Mouse (Mus musculus): ENCODE measurements around the gene Pnmal1. TPM values are rescaled to one million over a fixed set of nuclear protein-coding genes. Genes with fewer than 3 reads are reported as not detected.
A peak's percentile ranks its signal among the peaks of the same experiment; 100 is the strongest.

The Pnmal1 gene
- total RNA-seq, 2 experiments from 2014 or later = 118 to 134 TPM

GRCm38 (mm10) chr7:16993651-16994399 is 34.3 kb downstream of the Pnmal1 start:
- DNase-seq (ENCODE audit: low spot score in 2 of 2) = no peak

- no peak for DNase-seq (ENCODE audit: low spot score in 2 of 2)
These were observed 34.9 kb downstream of the Pnmal1 start for GRCm38 (mm10) chr7:16994400-16994799.

- DNase-seq (ENCODE audit: low spot score in 2 of 2) = no peak
These were observed 35.9 kb downstream of the Pnmal1 start for GRCm38 (mm10) chr7:16995345-16995744.

GRCm38 (mm10) chr7:16999233-16999632 is 39.8 kb downstream of the Pnmal1 start:
- DNase-seq (ENCODE audit: low spot score in 2 of 2) = no peak

GRCm38 (mm10) chr7:16999650-17000049 is 40.2 kb downstream of the Pnmal1 start:
- peak; percentile 77 to 93 for DNase-seq (ENCODE audit: low spot score in 2 of 2)

- DNase-seq (ENCODE audit: low spot score in 2 of 2) = peak; percentile 68 to 92
These were observed 43.1 kb downstream of the Pnmal1 start for GRCm38 (mm10) chr7:17002375-17003195.

GRCm38 (mm10) chr7:17003230-17003960 is 43.9 kb downstream of the Pnmal1 start:
- no peak for DNase-seq (ENCODE audit: low spot score in 2 of 2)

- DNase-seq (ENCODE audit: low spot score in 2 of 2) = no peak
These were observed 45.2 kb downstream of the Pnmal1 start for GRCm38 (mm10) chr7:17004716-17005115.

GRCm38 (mm10) chr7:17007300-17007699 is 47.8 kb downstream of the Pnmal1 start:
- DNase-seq (ENCODE audit: low spot score in 2 of 2) = no peak

GRCm38 (mm10) chr7:17009326-17010009 is 50.0 kb downstream of the Pnmal1 start:
- DNase-seq (ENCODE audit: low spot score in 2 of 2) = no peak

- no peak for DNase-seq (ENCODE audit: low spot score in 2 of 2)
These were observed 50.5 kb downstream of the Pnmal1 start for GRCm38 (mm10) chr7:17010010-17010347.

- DNase-seq (ENCODE audit: low spot score in 2 of 2) = no peak
These were observed 52.6 kb downstream of the Pnmal1 start for GRCm38 (mm10) chr7:17011909-17012590.

Other genes starting within 250 kb of the Pnmal1 start
- not detected for gene Ceacam9, start 237.8 kb upstream of the Pnmal1 start, total RNA-seq (2021)
- 100 to 1,000 TPM; 257 to 266 TPM for gene Ap2s1, start 221.3 kb upstream of the Pnmal1 start, total RNA-seq (2021)
- gene Slc1a5, start 178.3 kb upstream of the Pnmal1 start, total RNA-seq (2021) = 1 to 10 TPM; 2.0 to 2.9 TPM
- 100 to 1,000 TPM; 260 to 290 TPM for gene Strn4, start 143.8 kb upstream of the Pnmal1 start, total RNA-seq (2021)
- 10 to 100 TPM; 46.7 to 46.9 TPM for gene Fkrp, start 142.9 kb upstream of the Pnmal1 start, total RNA-seq (2021)
- gene Prkd2, start 116.8 kb upstream of the Pnmal1 start, total RNA-seq (2021) = 1 to 10 TPM; 4.7 to 6.1 TPM
- 100 to 1,000 TPM; 173 to 175 TPM for gene Dact3, start 84.4 kb upstream of the Pnmal1 start, total RNA-seq (2021)
- gene Gng8, start 67.9 kb upstream of the Pnmal1 start, total RNA-seq (2021) = 1 to 10 TPM; 2.6 to 2.8 TPM
- under 1 TPM in 1 of 2 experiments, not detected in 1; 0.10 TPM for gene Ptgir, start 53.2 kb upstream of the Pnmal1 start, total RNA-seq (2021)
- 1,000 to 10,000 TPM; 2,132 to 2,161 TPM for gene Calm3, start 35.6 kb upstream of the Pnmal1 start, total RNA-seq (2021)
- 100 to 1,000 TPM; 370 to 415 TPM for gene Pnmal2, start 15.0 kb upstream of the Pnmal1 start, total RNA-seq (2021)
- 10 to 100 TPM; 53.4 to 54.0 TPM for gene Gm42372, start 23.4 kb downstream of the Pnmal1 start, total RNA-seq (2021)
- 1 to 10 TPM; 1.8 to 2.1 TPM for gene Ccdc8, start 33.0 kb downstream of the Pnmal1 start, total RNA-seq (2021)
- 100 to 1,000 TPM; 146 to 147 TPM for gene Ppp5c, start 68.2 kb downstream of the Pnmal1 start, total RNA-seq (2021)
- gene Hif3a, start 102.7 kb downstream of the Pnmal1 start, total RNA-seq (2021) = 10 to 100 TPM in 1 of 2 experiments, 1 to 10 TPM in 1; 8.3 to 13.1 TPM
- gene Psg16, start 114.4 kb downstream of the Pnmal1 start, total RNA-seq (2021) = 1 to 10 TPM; 3.0 to 5.0 TPM
- gene Ceacam3, start 190.6 kb downstream of the Pnmal1 start, total RNA-seq (2021) = not detected
- not detected for gene Psg29, start 243.8 kb downstream of the Pnmal1 start, total RNA-seq (2021)

Measured in layer of hippocampus, adult 18-20 months (tissue).